Mouse (Mus musculus): Measurements from ENCODE around the gene Mpp6.

- no peak for TF ChIP-seq CTCF (IDR thresholded peaks at IDR 0.05; ENCODE audit: insufficient read depth, low read depth, low read length)
- TF ChIP-seq POLR2A (IDR thresholded peaks at IDR 0.05; ENCODE audit: insufficient read depth, low read depth, low read length): no peak
These were observed 122.9 kb downstream of the Mpp6 start for GRCm38 (mm10) chr6:50232984-50233383.
